Mouse (Mus musculus) left cerebral cortex, postnatal 4 days (tissue): Measurements from ENCODE around the gene Lipc. TPM values are rescaled to one million over a fixed set of nuclear protein-coding genes. Genes with fewer than 3 reads are reported as not detected.

Experiments used
- DNase-seq: peaks from one replicate; pipeline ENCODE4 v3.0.0-alpha.2; 2022
- intact Hi-C: fragments of 180-260 bp; cut with DNase I; formaldehyde crosslinking; loops from one replicate; pipeline ENCODE4 v1.15.1; 2025
- total RNA-seq, 2 experiments: library from RNA; stranded (reverse); gene quantifications; 2 replicates each; pipeline ENCODE4 v1.2.3; 2021

Lipc gene
- total RNA-seq, 2 experiments from 2014 or later, result not detected

- intact Hi-C loops, result no loop called here
- no peak for DNase-seq
These were observed 7.4 kb upstream of the Lipc start for GRCm38 (mm10) chr9:70959447-70959846.

GRCm38 (mm10) chr9:70958381-70958780 lies 6.4 kb upstream of the Lipc start:
- intact Hi-C loops, result no loop called here
- peak; percentile 52 for DNase-seq

- intact Hi-C loops, result no loop called here
- no peak for DNase-seq
These were observed 5.7 kb upstream of the Lipc start for GRCm38 (mm10) chr9:70957717-70958116.

- DNase-seq, result peak; percentile 48
- intact Hi-C loops, result no loop called here
These were observed 2.2 kb upstream of the Lipc start for GRCm38 (mm10) chr9:70954226-70954625.

- DNase-seq, result no peak
- intact Hi-C loops, result no loop called here
These were observed 2.7 kb downstream of the Lipc start for GRCm38 (mm10) chr9:70949336-70949735.

- intact Hi-C loops, result no loop called here
- no peak for DNase-seq
These were observed 4.7 kb downstream of the Lipc start for GRCm38 (mm10) chr9:70947312-70947711.

GRCm38 (mm10) chr9:70942686-70943333 lies 9.2 kb downstream of the Lipc start:
- intact Hi-C loops, result no loop called here
- DNase-seq, result no peak

- DNase-seq, result no peak
- intact Hi-C loops, result loop anchor here (10.0 kb wide), 1 partner anchor 265 kb away; the partner anchor contains the start of gene Adam10
These were observed 12.1 kb downstream of the Lipc start for GRCm38 (mm10) chr9:70939752-70940501.

GRCm38 (mm10) chr9:70938850-70939249 lies 13.2 kb downstream of the Lipc start:
- intact Hi-C loops, result loop anchor here (10.0 kb wide), 1 partner anchor 264 kb away; the partner anchor contains the start of gene Adam10
- DNase-seq, result no peak

GRCm38 (mm10) chr9:70938134-70938533 lies 13.9 kb downstream of the Lipc start:
- intact Hi-C loops, result loop anchor here (10.0 kb wide), 1 partner anchor 263 kb away; the partner anchor contains the start of gene Adam10
- no peak for DNase-seq

GRCm38 (mm10) chr9:70934587-70935295 lies 17.3 kb downstream of the Lipc start:
- intact Hi-C loops, result loop anchor here (10.0 kb wide), 1 partner anchor 260 kb away; the partner anchor contains the start of gene Adam10

GRCm38 (mm10) chr9:70930641-70931020 lies 21.4 kb downstream of the Lipc start:
- DNase-seq, result peak; percentile 57
- intact Hi-C loops, result loop anchor here (10.0 kb wide), 1 partner anchor 256 kb away; the partner anchor contains the start of gene Adam10

More at GRCm38 (mm10) chr9:70934587-70935295, 17.3 kb downstream of the Lipc start:
- no peak for DNase-seq

GRCm38 (mm10) chr9:70929840-70930640 lies 22.0 kb downstream of the Lipc start:
- intact Hi-C loops, result loop anchor here (10.0 kb wide), 1 partner anchor 255 kb away; the partner anchor contains the start of gene Adam10

GRCm38 (mm10) chr9:70928472-70928871 lies 23.6 kb downstream of the Lipc start:
- no peak for DNase-seq
- intact Hi-C loops, result no loop called here

More at GRCm38 (mm10) chr9:70929840-70930640, 22.0 kb downstream of the Lipc start:
- peak; percentile 73 for DNase-seq

- no peak for DNase-seq
- intact Hi-C loops, result no loop called here
These were observed 24.3 kb downstream of the Lipc start for GRCm38 (mm10) chr9:70927701-70928100.

GRCm38 (mm10) chr9:70926820-70927588 lies 25.0 kb downstream of the Lipc start:
- intact Hi-C loops, result no loop called here

GRCm38 (mm10) chr9:70925225-70925624 lies 26.8 kb downstream of the Lipc start:
- DNase-seq, result no peak
- intact Hi-C loops, result no loop called here

More at GRCm38 (mm10) chr9:70926820-70927588, 25.0 kb downstream of the Lipc start:
- DNase-seq, result no peak

- no peak for DNase-seq
- intact Hi-C loops, result no loop called here
These were observed 27.3 kb downstream of the Lipc start for GRCm38 (mm10) chr9:70924763-70925162.
